Mouse (Mus musculus) embryonic facial prominence, embryonic 15.5 days (tissue): Measurements from ENCODE around the gene Prkaa1. TPM values are rescaled to one million over a fixed set of nuclear protein-coding genes. Genes with fewer than 3 reads are reported as not detected.

Experiments
- ATAC-seq: fragments of 200-750 bp; cut with Nextera tagmentation; 2 replicates; pipeline ENCODE4 v1.8.0; 2017; ENCODE audit warnings: low read depth, moderate TSS enrichment; ENCODE audit not compliant: insufficient number of reproducible peaks, low FRiP score, low TSS enrichment
- H3K27ac ChIP-seq: fragments of 300-500 bp; sonication (generic); replicated peaks from 2 replicates; pipeline ENCODE4 v1.5.1; 2015; ENCODE audit warnings: mild to moderate bottlenecking, inconsistent platforms
- H3K27me3 ChIP-seq: fragments of 300-500 bp; sonication (generic); 2 replicates; pipeline ENCODE4 v1.6.1; 2015; ENCODE audit warnings: inconsistent platforms
- H3K36me3 ChIP-seq: fragments of 300-500 bp; sonication (generic); 2 replicates; pipeline ENCODE4 v1.6.1; 2015; ENCODE audit warnings: mild to moderate bottlenecking, inconsistent platforms
- H3K4me1 ChIP-seq: fragments of 300-500 bp; sonication (generic); 2 replicates; pipeline ENCODE4 v1.6.1; 2015; ENCODE audit warnings: inconsistent platforms
- H3K4me2 ChIP-seq: fragments of 300-500 bp; sonication (generic); replicated peaks from 2 replicates; pipeline ENCODE4 v1.6.1; 2015; ENCODE audit warnings: mild to moderate bottlenecking, inconsistent platforms
- H3K4me3 ChIP-seq: fragments of 300-500 bp; sonication (generic); replicated peaks from 2 replicates; pipeline ENCODE4 v1.5.1; 2015; ENCODE audit warnings: mild to moderate bottlenecking, inconsistent platforms
- H3K9ac ChIP-seq: fragments of 300-500 bp; sonication (generic); 2 replicates; pipeline ENCODE4 v1.6.1; 2015; ENCODE audit warnings: inconsistent platforms
- H3K9me3 ChIP-seq: fragments of 300-500 bp; sonication (generic); replicated peaks from 2 replicates; pipeline ENCODE4 v1.6.1; 2016; ENCODE audit warnings: inconsistent platforms
- WGBS: fragments of 180-500 bp; shearing (Covaris S2); methylation state at CpG from one replicate; pipeline ENCODE4 v1.1.7; 2015; 5-methylcytosine and 5-hydroxymethylcytosine counted together
- polyA plus RNA-seq: library from polyadenylated mRNA; unstranded; fragments of >200 nt; fragmentation: Nextera tagmentation; extraction: Ambion mirVana; gene quantifications from 2 replicates; pipeline ENCODE4 v1.2.1, GENCODE M21; 2015

The Prkaa1 gene
- polyA plus RNA-seq, 1 experiment from 2014 or later = 17.2 TPM

GRCm38 (mm10) chr15:5185366-5186292 is 42.0 kb downstream of the Prkaa1 start, which contains the start of gene Ttc33:
Gene Ttc33 (plus strand): TSS chr15:5185525.
- Histone ChIP-seq H3K4me1 (peaks cover 18% of the 10 kb centered on the region), H3K36me3 (peaks cover 8% of the 10 kb centered on the region; the same call in 1 of the 2 replicates), H3K9me3 (no peaks in the 10 kb centered on the region), H3K9ac (peak within 1 kb of the TSS; percentile 81), H3K4me3 (peak within 1 kb of the TSS; percentile 99), H3K27me3 (no peaks in the 10 kb centered on the region), H3K4me2 (peak within 1 kb of the TSS; percentile 67), H3K27ac (peak within 1 kb of the TSS; percentile 91)
- ATAC-seq = peak; percentile 74
- 1% methylated on average over 55 of the region's 55 CpGs for WGBS

GRCm38 (mm10) chr15:5186293-5186675 is 42.6 kb downstream of the Prkaa1 start:
- Histone ChIP-seq H3K9me3 (no peaks in the 10 kb centered on the region), H3K4me2 (peak overlapping the region; percentile 67), H3K4me1 (peaks cover 18% of the 10 kb centered on the region), H3K4me3 (peak overlapping the region; percentile 99), H3K27me3 (no peaks in the 10 kb centered on the region), H3K9ac (peak overlapping the region; percentile 81), H3K36me3 (peaks cover 12% of the 10 kb centered on the region; the same call in 1 of the 2 replicates), H3K27ac (peak overlapping the region; percentile 91; the same call in 1 of the 2 replicates)
- no peak for ATAC-seq
- WGBS = 30% methylated on average over 10 of the region's 10 CpGs

- no peaks in the 10 kb centered on the region for H3K9me3 ChIP-seq
- H3K4me2 ChIP-seq = no peak overlapping the region
- peaks cover 19% of the 10 kb centered on the region; the same call in 1 of the 2 replicates for H3K36me3 ChIP-seq
- H3K4me1 ChIP-seq = peaks cover 18% of the 10 kb centered on the region
- H3K27me3 ChIP-seq = no peaks in the 10 kb centered on the region
- H3K9ac ChIP-seq = no peak overlapping the region
- no peak for ATAC-seq
- no peak overlapping the region for H3K27ac ChIP-seq
- no peak overlapping the region for H3K4me3 ChIP-seq
- WGBS = 41% methylated on average over 4 of the region's 4 CpGs
Measured at GRCm38 (mm10) chr15:5187116-5187515, 43.5 kb downstream of the Prkaa1 start.

GRCm38 (mm10) chr15:5188029-5188428 is 44.4 kb downstream of the Prkaa1 start:
- Histone ChIP-seq H3K27ac (no peak overlapping the region), H3K27me3 (no peaks in the 10 kb centered on the region), H3K36me3 (peaks cover 19% of the 10 kb centered on the region; the same call in 1 of the 2 replicates), H3K4me3 (no peak overlapping the region), H3K9ac (no peak overlapping the region), H3K4me1 (peaks cover 18% of the 10 kb centered on the region), H3K9me3 (no peaks in the 10 kb centered on the region), H3K4me2 (no peak overlapping the region)
- 93% methylated on average over 1 of the region's 1 CpGs for WGBS
- no peak for ATAC-seq

- ATAC-seq = no peak
- no peak overlapping the region for H3K27ac ChIP-seq
- no peak overlapping the region for H3K4me3 ChIP-seq
- H3K36me3 ChIP-seq = peaks cover 19% of the 10 kb centered on the region; the same call in 1 of the 2 replicates
- WGBS = 67% methylated on average over 10 of the region's 10 CpGs
- no peak overlapping the region for H3K9ac ChIP-seq
- no peaks in the 10 kb centered on the region for H3K9me3 ChIP-seq
- no peak overlapping the region for H3K4me2 ChIP-seq
- H3K27me3 ChIP-seq = no peaks in the 10 kb centered on the region
- peaks cover 14% of the 10 kb centered on the region for H3K4me1 ChIP-seq
Measured at GRCm38 (mm10) chr15:5189504-5190093, 45.9 kb downstream of the Prkaa1 start.

GRCm38 (mm10) chr15:5193833-5194232 is 50.2 kb downstream of the Prkaa1 start:
- WGBS = 71% methylated on average over 3 of the region's 3 CpGs
- no peaks in the 10 kb centered on the region for H3K4me1 ChIP-seq

GRCm38 (mm10) chr15:5194446-5194845 is 50.8 kb downstream of the Prkaa1 start:
- H3K27ac ChIP-seq = no peak overlapping the region
- H3K9ac ChIP-seq = no peak overlapping the region
- peaks cover 19% of the 10 kb centered on the region; the same call in 1 of the 2 replicates for H3K36me3 ChIP-seq
- no peak overlapping the region for H3K4me3 ChIP-seq
- H3K9me3 ChIP-seq = no peaks in the 10 kb centered on the region
- no peaks in the 10 kb centered on the region for H3K4me1 ChIP-seq
- ATAC-seq = no peak
- no peak overlapping the region for H3K4me2 ChIP-seq
- WGBS = 86% methylated on average over 6 of the region's 6 CpGs
- H3K27me3 ChIP-seq = no peaks in the 10 kb centered on the region

More at GRCm38 (mm10) chr15:5193833-5194232, 50.2 kb downstream of the Prkaa1 start:
- no peak overlapping the region for H3K4me3 ChIP-seq
- H3K27ac ChIP-seq = no peak overlapping the region
- no peak for ATAC-seq
- H3K9me3 ChIP-seq = no peaks in the 10 kb centered on the region
- no peak overlapping the region for H3K9ac ChIP-seq
- peaks cover 19% of the 10 kb centered on the region; the same call in 1 of the 2 replicates for H3K36me3 ChIP-seq
- H3K4me2 ChIP-seq = no peak overlapping the region
- H3K27me3 ChIP-seq = no peaks in the 10 kb centered on the region

GRCm38 (mm10) chr15:5194931-5195330 is 51.3 kb downstream of the Prkaa1 start:
- no peak for ATAC-seq
- Histone ChIP-seq H3K4me3 (no peak overlapping the region), H3K4me2 (no peak overlapping the region), H3K9me3 (no peaks in the 10 kb centered on the region), H3K27me3 (no peaks in the 10 kb centered on the region), H3K9ac (no peak overlapping the region), H3K36me3 (peaks cover 17% of the 10 kb centered on the region), H3K27ac (no peak overlapping the region), H3K4me1 (no peaks in the 10 kb centered on the region)
- WGBS = 81% methylated on average over 9 of the region's 9 CpGs

- Histone ChIP-seq H3K9me3 (no peaks in the 10 kb centered on the region), H3K4me1 (no peaks in the 10 kb centered on the region), H3K9ac (no peak overlapping the region), H3K4me2 (no peak overlapping the region), H3K4me3 (no peak overlapping the region), H3K36me3 (peaks cover 16% of the 10 kb centered on the region), H3K27ac (no peak overlapping the region), H3K27me3 (no peaks in the 10 kb centered on the region)
- no peak for ATAC-seq
- 59% methylated on average over 4 of the region's 4 CpGs for WGBS
Measured at GRCm38 (mm10) chr15:5195987-5196514, 52.4 kb downstream of the Prkaa1 start.

- no peak for ATAC-seq
- no peaks in the 10 kb centered on the region for H3K9me3 ChIP-seq
- H3K36me3 ChIP-seq = peaks cover 11% of the 10 kb centered on the region
- no peaks in the 10 kb centered on the region for H3K4me1 ChIP-seq
- H3K27me3 ChIP-seq = no peaks in the 10 kb centered on the region
- H3K4me2 ChIP-seq = no peak overlapping the region
- H3K27ac ChIP-seq = no peak overlapping the region
- H3K9ac ChIP-seq = no peak overlapping the region
- no peak overlapping the region for H3K4me3 ChIP-seq
- 57% methylated on average over 4 of the region's 4 CpGs for WGBS
Measured at GRCm38 (mm10) chr15:5196691-5197090, 53.0 kb downstream of the Prkaa1 start.

GRCm38 (mm10) chr15:5205222-5205621 is 61.6 kb downstream of the Prkaa1 start:
- Histone ChIP-seq H3K36me3 (0 out of 2 replicates have a peak, but pooled peaks cover 8% of the 10 kb centered on the region), H3K9ac (no peak overlapping the region), H3K9me3 (no peaks in the 10 kb centered on the region), H3K4me3 (no peak overlapping the region), H3K4me1 (no peaks in the 10 kb centered on the region), H3K27me3 (no peaks in the 10 kb centered on the region), H3K27ac (no peak overlapping the region), H3K4me2 (no peak overlapping the region)
- no peak for ATAC-seq
- WGBS = 73% methylated on average over 9 of the region's 9 CpGs
